Mouse (Mus musculus) Patski (cell line): ENCODE measurements at regions not wholly inside any gene's neighbourhood (a gene's known extent, or its start where the extent isn't known, plus 50 kb on each side); places are given as distances from the start of the nearest gene placed in this dataset.

Experiments
- ATAC-seq: fragments of 100-300 bp; one replicate; pipeline ENCODE4 v1.8.0; 2021
- CTCF ChIA-PET: fragments of 350-600 bp; sonication (Branson Sonifier 250); formaldehyde crosslinking; loops from one replicate; lab custom pipeline; 2022; ENCODE audit warnings: inconsistent platforms; lab: Charles Lee
- POLR2A ChIA-PET: fragments of 350-600 bp; sonication (Branson Sonifier 250); formaldehyde crosslinking; loops from one replicate; lab custom pipeline; 2022; ENCODE audit warnings: antibody characterized with exemption, inconsistent platforms; lab: Charles Lee
- DNase-seq: peaks from one replicate; pipeline ENCODE4 v3.0.0-alpha.2; 2011; ENCODE audit warnings: low read depth, low spot score
- H3K27me3 ChIP-seq: fragments of 371-371 bp; one replicate; pipeline ENCODE4 v1.5.1; 2021
- CTCF ChIP-seq: fragments of 100-300 bp; IDR thresholded peaks from one replicate; pipeline ENCODE4 v1.5.1; 2021
- in situ Hi-C: fragments of 300-500 bp; cut with MboI; formaldehyde crosslinking; loops from 3 replicates; pipeline ENCODE4 v1.11.1; 2018; ENCODE audit warnings: low pct_unique_long_range_greater_than_20kb, mixed read lengths

- ATAC-seq (peak; percentile 97), DNase-seq (peak; percentile 81)
- CTCF ChIA-PET, result interaction anchor here (0.7 to 3.6 kb wide), 26 partner anchors 9 to 367 kb away, joined by 3 to 22 read pairs (median 5); no protein-coding TSS in a partner anchor
- POLR2A ChIA-PET, result interaction anchor here (0.6 to 1.2 kb wide), 3 partner anchors 16 to 212 kb away, joined by 3 to 4 read pairs (median 3); no protein-coding TSS in a partner anchor
- H3K27me3 ChIP-seq, result no peaks in the 10 kb centered on the region
- in situ Hi-C loops, result loop anchor here (5.0 to 25.0 kb wide), 4 partner anchors 147 to 1257 kb away; no protein-coding TSS in a partner anchor
- TF ChIP-seq CTCF, result peak; percentile 98
Observed at GRCm38 (mm10) chr5:74943737-74944403, 100.7 kb downstream of the Chic2 start.

GRCm38 (mm10) chr5:74941426-74941825, 103.1 kb downstream of the Chic2 start:
- no peak for DNase-seq
- no peaks in the 10 kb centered on the region for H3K27me3 ChIP-seq
- TF ChIP-seq CTCF, result no peak
- POLR2A ChIA-PET, result interaction anchor here (1.3 kb wide), 1 partner anchor 23 kb away, joined by 3 read pairs; no protein-coding TSS in a partner anchor
- no peak for ATAC-seq
- in situ Hi-C loops, result loop anchor here (5.0 to 25.0 kb wide), 4 partner anchors 144 to 1254 kb away; no protein-coding TSS in a partner anchor
- CTCF ChIA-PET, result interaction anchor here (1.6 to 3.6 kb wide), 4 partner anchors 16 to 300 kb away, joined by 3 to 22 read pairs (median 4); no protein-coding TSS in a partner anchor

- in situ Hi-C loops, result loop anchor here (10.0 to 25.0 kb wide), 3 partner anchors 300 to 1250 kb away; no protein-coding TSS in a partner anchor
- no peak for ATAC-seq
Observed at GRCm38 (mm10) chr5:74937416-74937940, 107.1 kb downstream of the Chic2 start.

GRCm38 (mm10) chr5:74936087-74936486, 108.5 kb downstream of the Chic2 start:
- in situ Hi-C loops, result loop anchor here (10.0 to 25.0 kb wide), 3 partner anchors 299 to 1249 kb away; no protein-coding TSS in a partner anchor
- no peaks in the 10 kb centered on the region for H3K27me3 ChIP-seq
- CTCF ChIA-PET, result no interaction called here
- ATAC-seq (peak; percentile 36), DNase-seq (no peak)
- no peak for TF ChIP-seq CTCF
- POLR2A ChIA-PET, result no interaction called here

More at GRCm38 (mm10) chr5:74937416-74937940, 107.1 kb downstream of the Chic2 start:
- no peaks in the 10 kb centered on the region for H3K27me3 ChIP-seq
- POLR2A ChIA-PET, result no interaction called here
- CTCF ChIA-PET, result no interaction called here
- no peak for DNase-seq
- TF ChIP-seq CTCF, result no peak

GRCm38 (mm10) chr5:74935676-74936075, 108.9 kb downstream of the Chic2 start:
- no peak for TF ChIP-seq CTCF
- no peak for DNase-seq
- CTCF ChIA-PET, result no interaction called here
- H3K27me3 ChIP-seq, result no peaks in the 10 kb centered on the region
- POLR2A ChIA-PET, result no interaction called here
- peak; percentile 41 for ATAC-seq
- in situ Hi-C loops, result loop anchor here (10.0 to 25.0 kb wide), 3 partner anchors 298 to 1248 kb away; no protein-coding TSS in a partner anchor

- TF ChIP-seq CTCF, result no peak
Observed at GRCm38 (mm10) chr5:74933276-74933675, 111.3 kb downstream of the Chic2 start.

GRCm38 (mm10) chr5:74932206-74932605, 112.4 kb downstream of the Chic2 start:
- POLR2A ChIA-PET, result no interaction called here
- ATAC-seq (no peak), DNase-seq (no peak)
- in situ Hi-C loops, result loop anchor here (10.0 to 25.0 kb wide), 3 partner anchors 295 to 1245 kb away; no protein-coding TSS in a partner anchor
- CTCF ChIA-PET, result interaction anchor here (2.4 to 2.6 kb wide), 2 partner anchors 11 kb away, joined by 10 to 17 read pairs; no protein-coding TSS in a partner anchor
- TF ChIP-seq CTCF, result no peak
- H3K27me3 ChIP-seq, result no peaks in the 10 kb centered on the region

More at GRCm38 (mm10) chr5:74933276-74933675, 111.3 kb downstream of the Chic2 start:
- in situ Hi-C loops, result loop anchor here (10.0 to 25.0 kb wide), 3 partner anchors 296 to 1246 kb away; no protein-coding TSS in a partner anchor
- ChIA-PET CTCF (interaction anchor here (0.7 to 2.6 kb wide), 2 partner anchors 10 to 164 kb away, joined by 3 to 17 read pairs; no protein-coding TSS in a partner anchor), POLR2A (interaction anchor here (0.6 kb wide), 1 partner anchor 74 kb away, joined by 5 read pairs; no protein-coding TSS in a partner anchor)
- no peaks in the 10 kb centered on the region for H3K27me3 ChIP-seq
- DNase-seq (no peak), ATAC-seq (no peak)

- ATAC-seq (no peak), DNase-seq (no peak)
- no peaks in the 10 kb centered on the region for H3K27me3 ChIP-seq
- ChIA-PET POLR2A (no interaction called here), CTCF (interaction anchor here (2.4 kb wide), 1 partner anchor 11 kb away, joined by 10 read pairs; no protein-coding TSS in a partner anchor)
- no peak for TF ChIP-seq CTCF
- in situ Hi-C loops, result loop anchor here (10.0 to 25.0 kb wide), 3 partner anchors 294 to 1244 kb away; no protein-coding TSS in a partner anchor
Observed at GRCm38 (mm10) chr5:74931765-74932164, 112.8 kb downstream of the Chic2 start.

- no peak for TF ChIP-seq CTCF
- H3K27me3 ChIP-seq, result no peaks in the 10 kb centered on the region
- DNase-seq, result no peak
- ChIA-PET CTCF (interaction anchor here (1.2 to 1.5 kb wide), 2 partner anchors 11 to 17 kb away, joined by 3 to 7 read pairs; no protein-coding TSS in a partner anchor), POLR2A (interaction anchor here (0.5 kb wide), 1 partner anchor 345 kb away, joined by 5 read pairs; no protein-coding TSS in a partner anchor)
- in situ Hi-C loops, result loop anchor here (25.0 kb wide), 2 partner anchors 290 to 1240 kb away; no protein-coding TSS in a partner anchor
- ATAC-seq, result no peak
Observed at GRCm38 (mm10) chr5:74927543-74927942, 117.0 kb downstream of the Chic2 start.

- ChIA-PET POLR2A (no interaction called here), CTCF (no interaction called here)
- in situ Hi-C loops, result loop anchor here (25.0 kb wide), 2 partner anchors 288 to 1238 kb away; no protein-coding TSS in a partner anchor
- no peak for TF ChIP-seq CTCF
- peak; percentile 92 for ATAC-seq
- H3K27me3 ChIP-seq, result no peaks in the 10 kb centered on the region
- no peak for DNase-seq
Observed at GRCm38 (mm10) chr5:74925769-74926168, 118.8 kb downstream of the Chic2 start.
